Mouse (Mus musculus) brown adipose tissue, adult 24 weeks (tissue): Measurements from ENCODE around the gene Hist1h2bj. TPM values are rescaled to one million over a fixed set of nuclear protein-coding genes. Genes with fewer than 3 reads are reported as not detected.
A peak's percentile ranks its signal among the peaks of the same experiment; 100 is the strongest.
"Not testable (repeated sequence)": the region's sequence is repeated elsewhere in the genome, so short reads cannot be mapped to it uniquely, and the experiment has no call there.

Experiments used
- H3K27ac ChIP-seq: fragments of 200-500 bp; replicated peaks from 2 replicates; pipeline ENCODE4 v1.5.1; 2012; ENCODE audit warnings: low read depth, mild to moderate bottlenecking, low read length
- H3K4me1 ChIP-seq: fragments of 200-500 bp; 2 replicates; pipeline ENCODE4 v1.6.1; 2012; ENCODE audit warnings: low read length, mixed read lengths; ENCODE audit not compliant: control insufficient read depth, insufficient read depth, insufficient read length
- H3K4me3 ChIP-seq: fragments of 200-500 bp; 2 replicates; pipeline ENCODE4 v1.5.1; 2012; ENCODE audit warnings: low read depth, mild to moderate bottlenecking, low read length, moderate library complexity; ENCODE audit not compliant: insufficient read depth
- polyA plus RNA-seq: library from polyadenylated mRNA; stranded (reverse); fragments of >200 nt; gene quantifications from 2 replicates; pipeline ENCODE4 v1.2.4, GENCODE M21; 2012; ENCODE audit not compliant: missing spikeins, insufficient read depth, insufficient read length

The Hist1h2bj gene
- polyA plus RNA-seq, 1 experiment: not detected

DNA sequence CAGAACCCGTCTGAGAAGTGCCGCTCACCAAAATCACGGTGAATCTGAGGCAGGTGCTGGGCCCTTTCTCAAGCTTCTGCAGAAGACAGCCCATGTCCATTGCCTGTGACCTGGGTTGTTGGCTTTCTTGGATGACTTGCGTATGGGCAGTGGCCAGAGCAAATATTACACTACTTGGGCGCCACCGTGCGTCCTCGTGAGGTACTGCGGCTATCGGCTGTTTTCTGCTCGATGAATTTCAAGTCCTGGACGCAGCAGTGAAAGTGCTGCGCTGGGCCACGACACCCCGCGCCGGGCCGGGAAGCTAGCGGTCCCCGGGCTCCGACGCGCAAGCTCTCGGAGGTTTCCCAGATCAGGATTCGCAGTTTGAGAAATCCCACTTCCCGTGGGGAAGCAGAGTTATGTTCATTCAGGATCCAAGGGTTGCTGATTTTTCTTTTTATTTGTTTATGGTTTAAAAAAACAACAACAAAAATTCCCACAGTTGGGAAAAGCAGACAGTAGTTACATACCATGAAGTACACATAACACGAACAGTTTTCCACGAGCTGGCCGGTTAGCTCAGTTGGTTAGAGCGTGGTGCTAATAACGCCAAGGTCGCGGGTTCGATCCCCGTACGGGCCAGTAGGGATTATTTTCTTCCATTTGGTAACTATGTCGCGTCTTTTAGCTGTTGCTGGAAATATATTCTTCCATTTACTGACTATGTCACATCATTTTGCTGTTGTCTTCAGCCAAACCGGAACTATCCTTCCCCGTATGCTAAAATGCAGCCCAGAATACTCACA is 14.1 kb upstream of the Hist1h2bj start:
- peak overlapping the region; percentile 64 for H3K27ac ChIP-seq

DNA sequence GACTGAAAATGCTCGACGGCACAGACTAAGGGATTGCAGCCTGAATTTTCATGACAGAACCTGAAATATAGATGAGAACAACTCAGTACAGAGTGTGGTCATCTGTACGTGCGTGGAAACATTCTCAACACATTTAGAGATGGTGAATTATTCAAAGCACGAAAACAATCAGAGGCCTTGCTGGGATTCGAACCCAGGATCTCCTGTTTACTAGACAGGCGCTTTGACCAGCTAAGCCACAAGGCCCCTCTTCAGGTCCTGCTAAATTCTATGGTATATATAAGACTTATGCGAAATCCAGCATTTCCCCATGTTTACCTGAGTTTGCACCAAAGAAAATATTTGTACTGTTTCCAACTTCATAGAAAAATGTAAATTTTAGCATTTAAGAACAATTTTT is 13.1 kb upstream of the Hist1h2bj start:
- Histone ChIP-seq H3K4me3 (no peak overlapping the region), H3K27ac (no peak overlapping the region), H3K4me1 (no peaks in the 10 kb centered on the region)

More for the DNA sequence above, 14.1 kb upstream of the Hist1h2bj start:
- H3K4me3 ChIP-seq: peak overlapping the region; percentile 94
- no peaks in the 10 kb centered on the region for H3K4me1 ChIP-seq

DNA sequence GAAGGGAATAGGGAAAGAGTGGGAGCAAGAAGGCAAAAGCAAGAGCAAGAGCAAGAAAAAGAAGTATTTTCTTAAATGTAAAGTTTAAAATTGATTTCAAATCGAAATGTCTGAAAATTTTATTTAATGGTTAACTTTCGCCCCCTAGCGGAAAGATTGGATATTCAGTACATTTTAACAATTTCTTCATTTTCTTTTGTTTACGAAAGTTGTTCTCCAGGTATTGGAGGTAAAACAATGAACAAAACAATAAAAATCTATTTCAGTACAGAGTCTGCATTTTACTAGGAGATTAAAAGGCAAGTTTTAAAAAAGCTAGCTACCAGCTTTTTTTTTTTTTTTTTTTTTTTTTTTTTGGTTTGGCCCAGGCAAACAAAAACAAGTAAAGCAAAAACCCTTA is 12.5 kb upstream of the Hist1h2bj start:
- Histone ChIP-seq H3K4me3 (no peak overlapping the region), H3K27ac (no peak overlapping the region), H3K4me1 (no peaks in the 10 kb centered on the region)

DNA sequence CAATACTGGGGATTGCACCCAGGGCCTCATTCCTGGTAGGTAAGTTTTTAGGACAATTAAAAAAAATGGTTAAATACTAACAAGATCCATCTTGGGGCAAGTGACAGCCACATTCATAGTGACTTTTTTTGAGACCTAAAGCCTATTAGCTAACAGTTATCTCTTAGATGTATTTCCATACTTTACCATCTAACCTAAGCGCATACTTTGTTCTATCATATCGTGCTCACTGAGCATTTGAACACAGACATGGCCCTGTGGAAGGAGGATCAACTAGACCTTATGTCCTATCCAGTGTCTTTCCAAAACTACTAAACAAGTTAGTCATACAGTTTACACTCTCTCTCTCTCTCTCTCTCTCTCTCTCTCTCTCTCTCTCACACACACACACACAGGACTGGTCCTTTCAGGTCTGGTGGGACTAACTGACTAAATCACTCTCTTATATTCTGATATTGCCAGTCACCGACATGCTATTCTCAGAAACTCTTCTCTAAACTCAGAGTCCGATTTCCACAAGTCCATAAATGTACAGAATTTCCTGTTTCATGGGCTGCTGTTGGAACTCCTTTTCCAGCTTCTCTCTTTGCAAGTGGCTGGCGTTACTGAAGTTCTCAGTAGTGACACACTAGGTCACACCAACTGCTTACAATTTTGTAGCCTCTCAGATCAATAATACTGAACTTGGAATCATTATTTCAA is 9.1 kb upstream of the Hist1h2bj start:
- Histone ChIP-seq H3K4me3 (no peak overlapping the region), H3K27ac (no peak overlapping the region), H3K4me1 (peaks cover 3% of the 10 kb centered on the region; the same call in 1 of the 2 replicates)

DNA sequence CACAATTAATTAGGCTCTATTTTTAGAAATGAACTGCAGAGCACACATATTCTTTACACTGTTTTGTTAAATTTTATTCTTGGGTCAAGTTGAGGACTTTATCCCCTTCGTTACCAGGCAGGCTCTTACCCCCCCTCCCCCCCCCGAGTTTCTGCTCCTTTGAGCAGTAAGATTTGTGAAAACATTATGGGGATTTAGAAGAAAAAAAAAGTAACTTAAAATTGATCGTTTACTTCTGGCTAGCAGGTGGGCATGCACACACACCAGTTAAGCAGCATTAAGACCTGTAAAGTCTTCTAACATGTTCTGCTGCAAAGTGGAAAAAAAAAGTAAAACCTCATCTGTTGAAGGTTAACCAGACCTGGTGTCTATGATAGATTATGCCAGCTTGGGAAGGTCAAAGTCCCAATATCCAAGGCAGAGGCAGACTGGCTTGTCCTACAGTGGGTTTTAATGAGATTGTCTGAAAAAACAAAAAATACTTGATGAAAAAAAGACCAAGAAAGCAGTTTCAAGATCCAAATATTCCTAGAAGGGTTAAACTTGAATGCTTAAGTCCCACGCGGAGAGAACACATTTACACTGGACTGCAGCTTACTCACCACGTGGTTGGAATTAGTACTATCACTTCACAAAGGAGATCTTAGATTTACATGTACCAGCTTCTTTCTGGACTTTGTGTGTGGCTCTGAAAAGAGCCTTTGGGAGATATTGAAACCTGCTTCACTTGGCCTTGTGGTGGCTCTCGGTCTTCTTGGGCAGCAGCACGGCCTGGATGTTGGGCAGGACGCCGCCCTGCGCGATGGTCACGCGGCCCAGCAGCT is 8.4 kb upstream of the Hist1h2bj start:
- Histone ChIP-seq H3K27ac (no peak overlapping the region), H3K4me3 (peak overlapping the region; percentile 39), H3K4me1 (peaks cover 3% of the 10 kb centered on the region; the same call in 1 of the 2 replicates)

DNA sequence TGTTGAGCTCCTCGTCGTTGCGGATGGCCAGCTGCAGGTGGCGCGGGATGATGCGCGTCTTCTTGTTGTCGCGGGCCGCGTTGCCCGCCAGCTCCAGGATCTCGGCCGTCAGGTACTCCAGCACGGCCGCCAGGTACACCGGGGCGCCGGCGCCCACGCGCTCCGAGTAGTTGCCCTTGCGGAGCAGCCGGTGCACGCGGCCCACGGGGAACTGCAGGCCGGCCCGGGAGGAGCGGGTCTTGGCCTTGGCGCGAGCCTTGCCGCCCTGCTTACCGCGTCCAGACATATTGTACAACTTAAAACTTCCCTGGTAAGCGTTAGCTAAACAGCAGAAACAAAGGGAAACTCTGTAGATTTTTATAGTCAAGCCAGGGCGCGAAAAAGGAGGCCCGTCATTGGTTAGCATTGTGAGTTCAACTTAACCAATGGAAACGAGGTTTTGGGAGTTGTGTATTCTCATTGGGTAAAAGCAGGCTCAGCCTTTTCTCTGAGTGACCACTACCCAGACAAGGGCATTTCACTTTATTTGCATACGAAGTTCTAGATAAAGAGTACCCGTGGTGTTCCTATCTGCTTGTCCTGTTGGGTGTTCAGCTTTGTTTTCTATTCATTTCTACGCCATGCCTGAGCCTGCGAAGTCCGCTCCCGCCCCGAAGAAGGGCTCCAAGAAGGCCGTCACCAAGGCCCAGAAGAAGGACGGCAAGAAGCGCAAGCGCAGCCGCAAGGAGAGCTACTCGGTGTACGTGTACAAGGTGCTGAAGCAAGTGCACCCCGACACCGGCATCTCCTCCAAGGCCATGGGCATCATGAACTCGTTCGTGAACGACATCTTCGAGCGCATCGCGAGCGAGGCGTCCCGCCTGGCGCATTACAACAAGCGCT is 7.5 kb upstream of the Hist1h2bj start, which contains the start of the genes Hist1h2ah and Hist1h2bk:
TSS of gene Hist1h2ah (minus strand) at position 302 of the 882 bp plus-strand sequence.
TSS of gene Hist1h2bk (plus strand) at position 604 of the 882 bp plus-strand sequence.
- H3K4me3 ChIP-seq: peak within 1 kb of the TSS; percentile 49
- H3K27ac ChIP-seq, H3K4me1 ChIP-seq: not testable (repeated sequence)

DNA sequence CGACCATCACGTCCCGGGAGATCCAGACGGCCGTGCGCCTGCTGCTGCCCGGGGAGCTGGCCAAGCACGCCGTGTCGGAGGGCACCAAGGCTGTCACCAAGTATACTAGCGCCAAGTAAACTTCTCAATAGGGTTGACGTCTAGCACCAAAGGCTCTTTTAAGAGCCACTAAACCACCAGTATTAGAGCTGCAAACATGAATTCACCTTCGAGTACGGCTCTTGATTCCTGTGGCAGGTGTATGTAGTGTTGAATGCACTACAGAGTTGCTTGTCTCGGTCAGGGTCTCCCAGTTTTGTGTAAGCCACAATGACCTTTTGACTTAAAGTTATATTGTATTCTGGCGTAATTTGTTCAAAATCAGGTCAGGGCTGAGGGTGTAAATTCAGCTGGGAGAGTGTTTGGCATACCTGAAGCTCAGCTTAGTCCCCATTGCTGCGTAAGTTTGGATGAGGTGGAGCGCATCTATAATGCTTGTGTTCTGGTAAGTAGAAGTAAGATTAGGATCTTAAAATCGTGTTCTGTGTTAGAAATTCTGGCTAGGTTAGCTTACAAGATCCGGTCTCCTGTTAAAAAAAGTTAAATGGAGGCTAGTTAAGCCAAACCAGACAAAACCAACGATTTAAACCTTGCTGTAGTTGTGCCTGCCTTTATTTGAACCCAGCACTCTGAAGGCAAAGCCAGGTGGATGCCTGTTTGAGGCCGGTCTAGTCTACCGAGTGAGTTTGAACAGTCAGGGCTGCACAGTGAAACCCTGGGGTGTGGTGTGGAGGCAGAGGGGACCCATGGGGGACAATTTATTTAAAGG is 6.7 kb upstream of the Hist1h2bj start:
- H3K4me3 ChIP-seq: peak overlapping the region; percentile 34
- H3K27ac ChIP-seq: no peak overlapping the region
- H3K4me1 ChIP-seq: peaks cover 3% of the 10 kb centered on the region; the same call in 1 of the 2 replicates

DNA sequence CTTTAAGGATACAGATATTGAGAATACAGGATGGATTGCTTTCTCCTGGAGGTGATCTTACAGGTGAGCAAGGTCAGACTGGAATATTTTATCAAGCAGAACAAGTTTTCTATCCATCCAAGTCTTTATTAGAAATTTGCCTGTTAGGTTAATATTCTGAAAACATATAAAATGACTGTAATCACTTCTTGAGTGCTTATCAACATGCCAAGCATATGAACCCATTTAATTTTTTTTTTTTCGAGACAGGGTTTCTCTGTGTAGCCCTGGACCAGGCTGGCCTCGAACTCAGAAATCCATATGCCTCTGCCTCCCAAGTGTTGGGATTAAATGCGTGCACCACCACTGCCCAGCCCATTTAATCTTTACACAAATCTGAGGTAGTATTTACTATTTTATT is 6.0 kb upstream of the Hist1h2bj start:
- Histone ChIP-seq H3K4me3 (no peak overlapping the region), H3K27ac (no peak overlapping the region), H3K4me1 (peaks cover 3% of the 10 kb centered on the region; the same call in 1 of the 2 replicates)

DNA sequence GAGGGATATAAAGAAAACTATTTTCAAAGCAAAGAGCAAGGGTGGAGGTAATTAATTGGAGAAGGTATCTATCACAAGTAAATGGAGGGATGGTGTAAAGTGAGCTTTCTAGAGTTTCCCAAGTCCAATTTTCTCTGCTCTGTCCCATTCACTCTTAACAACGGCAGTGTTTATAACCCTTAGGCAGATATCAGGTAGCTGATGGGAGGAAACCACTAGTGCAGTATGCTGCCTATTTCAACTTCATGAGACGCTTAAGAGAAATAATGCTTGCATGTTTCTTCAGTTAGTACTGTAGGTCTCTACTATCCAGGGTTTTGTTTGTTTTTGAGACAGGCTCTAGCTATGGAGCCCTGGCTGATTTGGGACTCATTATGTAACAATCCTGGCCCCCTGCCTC is 5.6 kb upstream of the Hist1h2bj start:
- peaks cover 3% of the 10 kb centered on the region; the same call in 1 of the 2 replicates for H3K4me1 ChIP-seq
- H3K27ac ChIP-seq: no peak overlapping the region
- H3K4me3 ChIP-seq: no peak overlapping the region

DNA sequence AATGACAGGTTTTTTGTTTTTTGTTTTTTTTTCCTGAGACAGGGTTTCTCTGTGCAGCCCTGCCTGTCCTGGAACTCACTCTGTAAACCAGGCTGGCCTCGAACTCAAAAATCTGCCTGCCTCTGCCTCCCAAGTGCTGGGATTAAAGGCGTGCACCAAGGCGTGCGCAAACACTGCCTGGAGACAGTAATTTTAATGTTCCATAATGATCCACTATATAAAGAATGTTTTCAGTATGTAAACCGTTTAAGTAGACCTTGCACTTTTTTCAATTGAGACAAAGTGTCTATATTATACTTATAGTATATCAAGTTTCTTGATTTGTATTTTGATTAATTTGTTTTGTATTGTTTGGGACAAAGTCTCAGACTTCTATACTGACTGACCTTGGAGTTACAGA is 3.6 kb upstream of the Hist1h2bj start:
- no peak overlapping the region for H3K4me3 ChIP-seq
- H3K27ac ChIP-seq: no peak overlapping the region
- peaks cover 3% of the 10 kb centered on the region for H3K4me1 ChIP-seq

DNA sequence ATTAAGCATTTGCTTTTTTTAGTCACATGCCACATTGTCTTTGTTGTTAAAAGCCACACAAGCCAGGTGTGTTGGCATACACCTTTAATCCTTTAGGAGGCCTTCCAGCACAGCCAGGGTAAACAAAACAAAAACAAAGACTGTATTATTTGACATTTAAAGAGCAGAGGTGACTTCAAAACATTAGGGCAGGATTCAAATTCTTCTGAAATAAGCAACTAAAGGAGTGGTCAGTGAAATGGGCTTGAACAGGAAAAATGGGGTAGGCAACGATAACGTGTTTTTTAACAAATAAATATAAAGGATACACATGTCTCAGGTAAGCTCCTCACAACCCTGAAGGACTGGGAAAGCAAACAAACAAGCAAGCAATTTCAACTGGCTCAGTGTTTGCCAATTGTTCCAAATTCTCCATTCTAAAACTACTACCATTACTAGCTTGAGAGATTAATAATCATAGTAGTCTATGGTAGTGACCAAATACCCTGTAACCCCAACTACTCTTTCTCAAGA is 3.0 kb upstream of the Hist1h2bj start:
- Histone ChIP-seq H3K4me3 (no peak overlapping the region), H3K4me1 (peaks cover 3% of the 10 kb centered on the region), H3K27ac (no peak overlapping the region)

DNA sequence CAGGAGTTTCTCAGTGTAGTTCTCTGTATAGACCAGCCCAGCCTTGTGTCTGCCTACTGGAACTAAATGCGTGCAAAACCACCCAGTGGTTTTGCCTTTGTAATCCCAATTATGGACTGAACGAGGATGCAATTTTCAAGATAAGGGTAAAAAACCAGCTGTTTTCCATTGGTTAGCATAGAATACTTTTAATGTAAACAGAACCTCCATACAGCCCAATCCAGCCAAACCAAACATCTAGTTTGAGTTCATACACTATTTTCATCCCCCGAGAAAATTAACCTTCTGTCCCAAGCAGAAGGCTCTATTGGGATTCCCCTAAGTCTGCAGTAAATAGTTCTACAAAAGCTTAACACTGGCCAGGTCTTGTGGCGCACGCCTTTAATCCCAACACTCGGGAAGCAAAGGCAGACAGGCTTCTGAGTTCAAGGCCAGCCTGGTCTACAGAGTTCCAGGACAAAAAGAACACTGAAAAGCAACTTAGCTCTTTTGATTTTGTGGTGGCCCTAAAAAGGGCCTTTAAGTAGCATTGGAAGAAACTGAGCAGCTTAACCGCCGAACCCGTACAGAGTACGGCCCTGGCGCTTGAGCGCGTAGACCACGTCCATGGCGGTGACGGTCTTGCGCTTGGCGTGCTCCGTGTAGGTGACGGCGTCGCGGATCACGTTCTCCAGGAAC is 2.4 kb upstream of the Hist1h2bj start:
- Histone ChIP-seq H3K4me3 (peak overlapping the region; percentile 45), H3K27ac (no peak overlapping the region), H3K4me1 (peaks cover 3% of the 10 kb centered on the region)

DNA sequence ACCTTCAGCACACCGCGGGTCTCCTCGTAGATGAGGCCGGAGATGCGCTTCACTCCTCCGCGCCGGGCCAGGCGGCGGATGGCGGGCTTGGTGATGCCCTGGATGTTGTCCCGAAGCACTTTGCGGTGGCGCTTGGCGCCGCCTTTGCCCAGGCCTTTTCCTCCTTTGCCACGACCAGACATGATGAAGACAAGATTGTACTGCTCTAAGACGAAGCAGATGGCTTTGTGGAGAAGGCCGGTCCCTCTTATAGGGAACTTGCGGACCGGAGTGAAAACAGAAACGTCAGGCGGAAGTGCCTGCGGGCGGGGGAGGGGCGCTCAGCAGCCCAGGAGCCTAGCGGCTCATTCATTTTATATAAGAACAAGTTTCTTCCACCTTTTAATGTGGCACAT is 1.9 kb upstream of the Hist1h2bj start, which contains the start of gene Hist1h4i:
TSS of gene Hist1h4i (minus strand) at position 221 of the 395 bp plus-strand sequence.
- H3K4me1 ChIP-seq, H3K27ac ChIP-seq: not testable (repeated sequence)
- H3K4me3 ChIP-seq: peak within 1 kb of the TSS; percentile 45
